18 mouse cellular contexts compared by ENCODE assay signal in genomic region chr5:143561009-143561408, GRCm38 (mm10). TPM values are rescaled to one million over a fixed set of nuclear protein-coding genes. Genes with fewer than 3 reads are reported as not detected.
DNase-seq lines count a peak whose midpoint lies in the region; ATAC-seq and TF ChIP-seq lines count a peak whose summit lies in the region.
"Had no signal": no experiment of that assay in that cellular context is flagged by ENCODE, and none has a peak within 500 bp of the region (broad histone marks: within the 10 kb centered on the region; RNA-seq: fewer than 3 reads in every experiment).

No protein-coding gene starts in this region.

- H3K27ac ChIP-seq in heart, embryonic 10.5 days, result peak overlapping the region; percentile 72
- H3K27ac ChIP-seq in heart, postnatal 0 days (ENCODE audit: low read depth), result peak overlapping the region; percentile 79
- peak overlapping the region; percentile 97 for H3K27ac ChIP-seq in liver, embryonic 16.5 days (ENCODE audit: low read length)
- H3K27ac ChIP-seq in forebrain, postnatal 0 days (ENCODE audit: low read depth, low read length), result no peak overlapping the region
- H3K27ac ChIP-seq: embryonic facial prominence, embryonic 15.5 days; forebrain, embryonic 12.5 days; limb, embryonic 12.5 days; stomach, postnatal 0 days had no signal

- 84% methylated on average over 4 of the region's 4 CpGs for WGBS in heart, embryonic 10.5 days
- WGBS in heart, postnatal 0 days, result 90% methylated on average over 4 of the region's 4 CpGs
- 89% methylated on average over 4 of the region's 4 CpGs for WGBS in liver, embryonic 16.5 days (ENCODE audit: insufficient replicate concordance)
- WGBS in forebrain, postnatal 0 days, result 95% methylated on average over 4 of the region's 4 CpGs

- TF ChIP-seq EP300 in heart, postnatal 0 days (IDR thresholded peaks at IDR 0.05; ENCODE audit: low read depth), result no peak

- peaks cover 51% of the 10 kb centered on the region for H3K4me1 ChIP-seq in heart, embryonic 10.5 days
- H3K4me1 ChIP-seq in heart, postnatal 0 days (ENCODE audit: control insufficient read depth, insufficient read depth), result peaks cover 47% of the 10 kb centered on the region
- H3K4me1 ChIP-seq in liver, embryonic 16.5 days (ENCODE audit: control insufficient read depth, low read depth, low read length), result peaks cover 42% of the 10 kb centered on the region
- no peaks in the 10 kb centered on the region for H3K4me1 ChIP-seq in forebrain, postnatal 0 days (ENCODE audit: insufficient read depth)
- H3K4me1 ChIP-seq: embryonic facial prominence, embryonic 15.5 days; limb, embryonic 12.5 days had no signal

- H3K36me3 ChIP-seq in heart, embryonic 10.5 days, result peaks cover 16% of the 10 kb centered on the region
- peaks cover 4% of the 10 kb centered on the region; the same call in 1 of the 2 replicates for H3K36me3 ChIP-seq in heart, postnatal 0 days (replicated peaks; ENCODE audit: control insufficient read depth, insufficient read depth, low read length)
- no peaks in the 10 kb centered on the region for H3K36me3 ChIP-seq in liver, embryonic 16.5 days (ENCODE audit: control insufficient read depth, insufficient read depth)
- H3K36me3 ChIP-seq in forebrain, postnatal 0 days (ENCODE audit: insufficient read depth), result peaks cover 11% of the 10 kb centered on the region; the same call in 1 of the 2 replicates

- H3K4me3 ChIP-seq in heart, embryonic 10.5 days, result no peak overlapping the region
- no peak overlapping the region for H3K4me3 ChIP-seq in heart, postnatal 0 days (ENCODE audit: low read depth, low read length)
- peak overlapping the region; percentile 9; the same call in 1 of the 2 replicates for H3K4me3 ChIP-seq in liver, embryonic 16.5 days (ENCODE audit: low read depth, low read length)
- H3K4me3 ChIP-seq in forebrain, postnatal 0 days (ENCODE audit: low read depth, low read length), result no peak overlapping the region
- H3K4me3 ChIP-seq: embryonic facial prominence, embryonic 15.5 days; forebrain, embryonic 12.5 days; hindbrain, embryonic 10.5 days; limb, embryonic 12.5 days had no signal

- no peaks in the 10 kb centered on the region for H3K27me3 ChIP-seq in heart, embryonic 10.5 days (ENCODE audit: insufficient read depth, poor library complexity, severe bottlenecking)
- no peaks in the 10 kb centered on the region for H3K27me3 ChIP-seq in heart, postnatal 0 days (ENCODE audit: control insufficient read depth, insufficient read depth, low read length)
- H3K27me3 ChIP-seq in liver, embryonic 16.5 days (ENCODE audit: control insufficient read depth, insufficient read depth, low read depth, low read length), result no peaks in the 10 kb centered on the region
- no peaks in the 10 kb centered on the region for H3K27me3 ChIP-seq in forebrain, postnatal 0 days (ENCODE audit: insufficient read depth, low read length)
- H3K27me3 ChIP-seq: CH12.LX; embryonic facial prominence, embryonic 15.5 days; forebrain, embryonic 12.5 days; limb, embryonic 12.5 days had no signal

- no peak for DNase-seq in heart, embryonic 10.5 days (ENCODE audit: low spot score)
- no peak for DNase-seq in heart, adult 11 months
- no peak for DNase-seq in heart, postnatal 0 days (ENCODE audit: low spot score)
- no peak for DNase-seq in heart, adult 9 months (ENCODE audit: low spot score in 2 of 2)
- DNase-seq in forebrain, postnatal 0 days, result no peak
- DNase-seq: gastrocnemius, postnatal 14 days; kidney, adult 2 months; kidney, postnatal 14 days; lung, embryonic 14.5 days; lung, postnatal 36 days had no signal

- no peak overlapping the region for H3K4me2 ChIP-seq in heart, postnatal 0 days (ENCODE audit: low read depth, low read length)
- H3K4me2 ChIP-seq in liver, embryonic 16.5 days (ENCODE audit: low read depth, low read length), result peak overlapping the region; percentile 63
- no peak overlapping the region for H3K4me2 ChIP-seq in forebrain, postnatal 0 days (ENCODE audit: low read depth)
- H3K4me2 ChIP-seq: embryonic facial prominence, embryonic 15.5 days; forebrain, embryonic 12.5 days; limb, embryonic 12.5 days; lung, embryonic 14.5 days had no signal

- no peak for TF ChIP-seq CTCF in heart, postnatal 0 days (IDR thresholded peaks at IDR 0.05; ENCODE audit: low read depth)
- TF ChIP-seq CTCF in forebrain, postnatal 0 days (IDR thresholded peaks at IDR 0.05; ENCODE audit: low read depth), result no peak

- no peaks in the 10 kb centered on the region for H3K9me3 ChIP-seq in heart, embryonic 10.5 days
- no peaks in the 10 kb centered on the region for H3K9me3 ChIP-seq in heart, postnatal 0 days (replicated peaks; ENCODE audit: control insufficient read depth, low read length)
- H3K9me3 ChIP-seq in liver, embryonic 16.5 days (replicated peaks; ENCODE audit: control insufficient read depth, low read length), result no peaks in the 10 kb centered on the region
- no peaks in the 10 kb centered on the region for H3K9me3 ChIP-seq in forebrain, postnatal 0 days (ENCODE audit: low read length)
- H3K9me3 ChIP-seq: embryonic facial prominence, embryonic 15.5 days; forebrain, embryonic 12.5 days; hindbrain, embryonic 10.5 days; limb, embryonic 12.5 days had no signal

- ATAC-seq in heart, postnatal 0 days (ENCODE audit: insufficient read depth, low read depth), result no peak
- ATAC-seq in erythroblast, adult 5-6 weeks (replicated peaks; ENCODE audit: low FRiP score, poor library complexity, severe bottlenecking), result peak; percentile 37
- peak; percentile 19; the same call in 1 of the 2 replicates for ATAC-seq in liver, embryonic 16.5 days (ENCODE audit: low read depth)
- ATAC-seq in forebrain, postnatal 0 days, result no peak

- no peak overlapping the region for H3K9ac ChIP-seq in heart, postnatal 0 days (replicated peaks; ENCODE audit: low read depth, low read length)
- H3K9ac ChIP-seq in liver, embryonic 16.5 days (ENCODE audit: low read depth, low read length), result peak overlapping the region; percentile 61
- H3K9ac ChIP-seq in forebrain, postnatal 0 days, result no peak overlapping the region
- H3K9ac ChIP-seq: embryonic facial prominence, embryonic 15.5 days; forebrain, embryonic 12.5 days; limb, embryonic 12.5 days; lung, embryonic 14.5 days had no signal

RNA-seq across cellular contexts. Expression of gene Rac1, which starts 33.2 kb away (rescaled TPM):
- polyA plus RNA-seq in heart, embryonic 10.5 days (2016; fragmentation: Nextera tagmentation; extraction: Ambion mirVana), result 369 and 431 TPM in 2 replicates
- total RNA-seq in heart, postnatal 0 days (2014; rRNA removed; ENCODE audit: low replicate concordance), result 135 and 194 TPM in 2 replicates
- polyA plus RNA-seq in heart, postnatal 0 days (2015; fragmentation: Nextera tagmentation; extraction: Ambion mirVana), result 241 and 249 TPM in 2 replicates
- total RNA-seq in erythroblast, adult 5-6 weeks (2015; ENCODE audit: low replicate concordance), result 122 and 144 TPM in 2 replicates
- 42.5 and 72.4 TPM in 2 replicates for total RNA-seq in erythroblast, adult 5-6 weeks (2017; ENCODE audit: low replicate concordance)
- polyA plus RNA-seq in liver, embryonic 16.5 days (2015; fragmentation: Nextera tagmentation; extraction: Ambion mirVana), result 104 and 135 TPM in 2 replicates
- total RNA-seq in forebrain, postnatal 0 days (2014; rRNA removed), result 175 and 197 TPM in 2 replicates
- 481 and 501 TPM in 2 replicates for polyA plus RNA-seq in forebrain, postnatal 0 days (2015; fragmentation: Nextera tagmentation; extraction: Ambion mirVana)

Comparison
In these comparisons a context has a peak if more than half of its experiments do, and no peak if none do; other contexts are left out.
1. ATAC-seq: peak in erythroblast, adult 5-6 weeks (single experiment) and liver, embryonic 16.5 days (single experiment); none in heart, postnatal 0 days (single experiment) and forebrain, postnatal 0 days (single experiment).